Mouse (Mus musculus) CH12.LX (cell line): ENCODE results near the gene Ankrd33. TPM values are rescaled to one million over a fixed set of nuclear protein-coding genes. Genes with fewer than 3 reads are reported as not detected.
A peak's percentile ranks its signal among the peaks of the same experiment; 100 is the strongest.

Source experiments
- DNase-seq: peaks from one replicate; pipeline ENCODE4 v3.0.0-alpha.2; 2013; ENCODE audit errors: extremely low read depth
- H3K27ac ChIP-seq: 2 replicates; pipeline ENCODE4 v1.5.1; 2012; ENCODE audit warnings: low read depth, mild to moderate bottlenecking, control low read depth, moderate library complexity; ENCODE audit not compliant: insufficient read depth
- H3K27me3 ChIP-seq: replicated peaks from 2 replicates; pipeline ENCODE3; 2012; ENCODE audit warnings: inconsistent platforms
- H3K36me3 ChIP-seq, 2 experiments: replicated peaks in 1 of 2; 2 replicates each; pipeline versions ENCODE3 to v1.6.1; 2012; ENCODE audit warnings: inconsistent platforms in 1 of 2, low read length in 1 of 2, mild to moderate bottlenecking in 1 of 2, mixed read lengths in 1 of 2, moderate library complexity in 1 of 2; ENCODE audit not compliant: control insufficient read depth in 1 of 2, insufficient read depth in 1 of 2
- H3K4me1 ChIP-seq, 2 experiments: 2 replicates each; pipeline ENCODE4 v1.6.1; 2012; ENCODE audit warnings: inconsistent platforms in 1 of 2, moderate library complexity in 1 of 2; ENCODE audit not compliant: insufficient read depth in 2 of 2, control insufficient read depth in 1 of 2
- H3K4me2 ChIP-seq: 2 replicates; pipeline ENCODE4 v1.6.1; 2012; ENCODE audit warnings: low read depth, mild to moderate bottlenecking, control low read depth; ENCODE audit not compliant: poor library complexity, insufficient read depth, severe bottlenecking
- H3K4me3 ChIP-seq, 3 experiments: fragments of 150-350 bp in 1 of 3; sonication (generic) in 1 of 3; replicated peaks in 1 of 3; 2 replicates each; pipeline versions ENCODE3 to v1.5.1; 2011 to 2012; ENCODE audit warnings: low read depth in 2 of 3, low read length in 2 of 3, mild to moderate bottlenecking in 2 of 3, moderate library complexity in 2 of 3, control low read depth in 1 of 3, improper control_type of control experiment in 1 of 3, inconsistent platforms in 1 of 3, mixed read lengths in 1 of 3; ENCODE audit not compliant: poor library complexity in 1 of 3
- H3K79me2 ChIP-seq: replicated peaks from 2 replicates; pipeline ENCODE4 v1.6.1; 2012; ENCODE audit warnings: mild to moderate bottlenecking, moderate library complexity; ENCODE audit not compliant: control insufficient read depth, poor library complexity, insufficient read depth, severe bottlenecking; ENCODE audit errors: extremely low read depth
- H3K9ac ChIP-seq: 2 replicates; pipeline ENCODE4 v1.6.1; 2012; ENCODE audit warnings: low read depth, mild to moderate bottlenecking, control low read depth, moderate library complexity; ENCODE audit not compliant: insufficient read depth
- H3K9me3 ChIP-seq: replicated peaks from 2 replicates; pipeline ENCODE3; 2012; ENCODE audit warnings: low read length, inconsistent platforms, mixed read lengths
- CTCF ChIP-seq, 2 experiments: IDR thresholded peaks in 1 of 2; conservative IDR thresholded peaks in 1 of 2; 2 replicates each; pipeline ENCODE4 v1.5.1; 2011 to 2012; ENCODE audit warnings: low read depth in 2 of 2, low read length in 2 of 2, improper control_type of control experiment in 1 of 2, inconsistent platforms in 1 of 2, mild to moderate bottlenecking in 1 of 2, moderate library complexity in 1 of 2
- E2F4 ChIP-seq: IDR thresholded peaks from 2 replicates; pipeline ENCODE4 v1.6.1; 2011; ENCODE audit warnings: low read depth, low read length, improper control_type of control experiment; ENCODE audit not compliant: insufficient replicate concordance
- ELF1 ChIP-seq: IDR thresholded peaks from 2 replicates; pipeline ENCODE4 v1.6.1; 2014; ENCODE audit warnings: low read depth, mild to moderate bottlenecking, inconsistent platforms, low read length, improper control_type of control experiment
- GABPA ChIP-seq: IDR thresholded peaks from 2 replicates; pipeline ENCODE4 v1.6.1; 2012; ENCODE audit warnings: low read depth, low read length, improper control_type of control experiment, inconsistent platforms; ENCODE audit not compliant: insufficient replicate concordance
- MAZ ChIP-seq: IDR thresholded peaks from 2 replicates; pipeline ENCODE4 v1.6.1; 2012; ENCODE audit warnings: low read depth, mild to moderate bottlenecking, inconsistent platforms, low read length, improper control_type of control experiment, moderate library complexity
- MYC ChIP-seq: IDR thresholded peaks from 2 replicates; pipeline ENCODE4 v1.6.1; 2011; ENCODE audit warnings: low read depth, mild to moderate bottlenecking, improper control_type of control experiment, low read length
- NRF1 ChIP-seq: IDR thresholded peaks from 2 replicates; pipeline ENCODE4 v1.6.1; 2014; ENCODE audit warnings: low read depth, mild to moderate bottlenecking, inconsistent platforms, low read length, improper control_type of control experiment, moderate library complexity
- PAX5 ChIP-seq: IDR thresholded peaks from 2 replicates; pipeline ENCODE4 v1.6.1; 2012; ENCODE audit warnings: low read length, inconsistent platforms, mixed read lengths
- POLR2A ChIP-seq: IDR thresholded peaks from 2 replicates; pipeline ENCODE4 v1.6.1; 2011; ENCODE audit warnings: low read depth, mild to moderate bottlenecking, improper control_type of control experiment, low read length
- RCOR1 ChIP-seq: conservative IDR thresholded peaks from 2 replicates; pipeline ENCODE4 v1.6.1; 2012; ENCODE audit warnings: low read depth, mild to moderate bottlenecking, inconsistent platforms, low read length, improper control_type of control experiment
- SIN3A ChIP-seq: IDR thresholded peaks from 2 replicates; pipeline ENCODE4 v1.6.1; 2012; ENCODE audit warnings: low read length, improper control_type of control experiment, inconsistent platforms
- SMC3 ChIP-seq: IDR thresholded peaks from 2 replicates; pipeline ENCODE4 v1.6.1; 2011; ENCODE audit warnings: low read depth, low read length, improper control_type of control experiment
- ZC3H11A ChIP-seq: IDR thresholded peaks from 2 replicates; pipeline ENCODE4 v1.6.1; 2012; ENCODE audit warnings: low read depth, mild to moderate bottlenecking, inconsistent platforms, low read length, improper control_type of control experiment
- ZMIZ1 ChIP-seq: IDR thresholded peaks from 2 replicates; pipeline ENCODE4 v1.6.1; 2012; ENCODE audit warnings: low read depth, mild to moderate bottlenecking, inconsistent platforms, low read length, improper control_type of control experiment
- dilution Hi-C: fragments of 300-500 bp; cut with MboI; formaldehyde crosslinking; loops from 2 replicates; pipeline ENCODE4 v1.14.3; 2020; ENCODE audit warnings: low sequenced_read_pairs; ENCODE audit not compliant: extremely low pct_unique_long_range_greater_than_20kb, extremely low pct_ligation_motif_present
- in situ Hi-C: fragments of 300-500 bp; cut with MboI; formaldehyde crosslinking; loops from 3 replicates; pipeline ENCODE4 v1.14.3; 2019; ENCODE audit warnings: low sequenced_read_pairs, low pct_ligation_motif_present, low pct_unique_long_range_greater_than_20kb, mixed read lengths
- polyA plus RNA-seq: library from polyadenylated mRNA; unstranded; fragments of >175 nt; gene quantifications from 2 replicates; pipeline ENCODE4 v1.2.1, GENCODE M21; 2012; ENCODE audit warnings: low read depth; ENCODE audit not compliant: insufficient read length
- total RNA-seq, 2 experiments: library from RNA; depleted of rRNA; stranded (reverse); fragments of 300-350 nt in 1 of 2; fragments of >200 nt in 1 of 2; gene quantifications; 2 replicates each; pipeline ENCODE4 v1.2.3; 2012 to 2014

The Ankrd33 gene
- total and polyA plus RNA-seq, 3 experiments = not detected

- TF ChIP-seq CTCF (conservative IDR thresholded peaks at IDR 0.05 in 1 of 2, IDR thresholded peaks at IDR 0.05 in 1 of 2; ENCODE audit: low read depth in 2 of 2, low read length in 2 of 2) = no peak
- no peak for TF ChIP-seq MYC
- TF ChIP-seq E2F4 = no peak
- no peak for TF ChIP-seq MAZ
- TF ChIP-seq RCOR1 = no peak
- TF ChIP-seq POLR2A = no peak
- no peak for TF ChIP-seq SMC3
- no peak for TF ChIP-seq PAX5
- no peak for TF ChIP-seq SIN3A
- no peak for TF ChIP-seq ZMIZ1
- TF ChIP-seq GABPA = no peak
- no peak overlapping the region for H3K9ac ChIP-seq
- peaks cover 31% of the 10 kb centered on the region for H3K27me3 ChIP-seq
Measured at GRCm38 (mm10) chr15:101164291-101164690, 48.7 kb downstream of the Ankrd33 start.

DNA sequence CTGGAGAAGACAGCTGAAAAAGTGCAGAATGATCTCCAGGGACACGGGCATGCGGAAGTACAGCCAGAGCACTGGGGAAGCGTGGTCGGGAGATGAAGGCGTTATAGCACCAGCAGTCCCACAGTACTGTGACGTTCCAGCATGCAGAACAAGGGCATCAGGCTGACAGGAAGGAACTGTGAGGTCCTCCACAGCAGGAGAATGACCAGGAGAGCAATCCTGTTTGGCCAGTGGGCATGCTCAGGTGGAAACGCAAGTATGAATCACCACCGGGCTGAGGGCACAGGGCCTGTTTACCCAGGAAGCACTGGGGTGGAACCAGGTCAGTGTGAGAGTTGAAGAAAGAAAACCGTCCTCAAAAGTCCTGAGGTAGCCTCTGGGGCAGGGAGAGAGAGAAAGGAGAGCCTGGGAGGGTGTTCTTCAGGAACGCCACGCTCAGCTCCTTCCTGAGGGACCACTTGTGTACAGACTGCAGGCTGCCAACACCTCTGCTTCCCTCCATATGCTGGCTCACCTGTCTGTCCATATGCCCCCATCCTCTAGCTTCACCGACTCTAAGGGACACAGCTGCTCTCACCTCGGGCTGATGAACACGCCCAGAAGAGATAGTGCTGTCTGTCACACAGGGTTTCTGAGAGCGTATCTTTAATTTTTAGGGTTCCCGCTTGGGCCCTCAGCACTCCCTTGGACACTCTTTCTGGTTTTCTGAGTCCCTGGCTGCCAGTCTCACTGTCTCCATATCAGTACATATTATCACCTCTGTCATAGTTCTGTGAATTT, 50.3 kb downstream of the Ankrd33 start:
- TF ChIP-seq ELF1 = peak; percentile 32; the same call in 1 of the 2 replicates
- TF ChIP-seq NRF1 = peak; percentile 50
- no peak for TF ChIP-seq ZC3H11A
- Histone ChIP-seq H3K4me2 (no peak overlapping the region), H3K79me2 (no peaks in the 10 kb centered on the region), H3K36me3 (no peaks in the 10 kb centered on the region), H3K9ac (no peak overlapping the region), H3K27me3 (peaks cover 38% of the 10 kb centered on the region), H3K9me3 (no peaks in the 10 kb centered on the region), H3K4me1 (peaks cover 9 to 11% of the 10 kb centered on the region in 2 experiments), H3K4me3 (no peak overlapping the region), H3K27ac (no peak overlapping the region)
- no peak for DNase-seq
- in situ Hi-C loops = no loop called here
- dilution Hi-C loops = no loop called here

More at GRCm38 (mm10) chr15:101164291-101164690, 48.7 kb downstream of the Ankrd33 start:
- dilution Hi-C loops = no loop called here
- no peak overlapping the region for H3K4me2 ChIP-seq
- no peak for DNase-seq
- no peaks in the 10 kb centered on the region for H3K79me2 ChIP-seq
- in situ Hi-C loops = no loop called here
- H3K4me1 ChIP-seq = peaks cover 2 to 15% of the 10 kb centered on the region in 2 experiments; a peak in 3 of 4 replicates
- H3K4me3 ChIP-seq = no peak overlapping the region
- H3K9me3 ChIP-seq = no peaks in the 10 kb centered on the region
- no peak overlapping the region for H3K27ac ChIP-seq
- no peaks in the 10 kb centered on the region for H3K36me3 ChIP-seq
